Mouse (Mus musculus): ENCODE measurements around the gene Myo1e. TPM values are rescaled to one million over a fixed set of nuclear protein-coding genes. Genes with fewer than 3 reads are reported as not detected.

The Myo1e gene
- polyA plus RNA-seq, 1 experiment from 2014 or later = 12.2 TPM

- Histone ChIP-seq H3K36me3 (ENCODE audit: control insufficient read depth, insufficient read depth) (peaks cover 37% of the 10 kb centered on the region), H3K4me3 (ENCODE audit: low read length) (no peak overlapping the region), H3K9me3 (replicated peaks; ENCODE audit: control insufficient read depth, low read length) (peaks cover 3% of the 10 kb centered on the region), H3K4me2 (ENCODE audit: low read depth, low read length) (no peak overlapping the region), H3K4me1 (ENCODE audit: control insufficient read depth, insufficient read depth, low read length) (no peaks in the 10 kb centered on the region), H3K27me3 (ENCODE audit: control insufficient read depth, insufficient read depth, low read length) (no peaks in the 10 kb centered on the region), H3K27ac (ENCODE audit: low read length) (no peak overlapping the region), H3K9ac (ENCODE audit: low read length) (no peak overlapping the region)
- no peak for ATAC-seq (replicated peaks; ENCODE audit: extremely low read depth, insufficient read depth, low FRiP score)
- 90% methylated on average over 8 of the region's 8 CpGs for WGBS
These were observed 157.6 kb downstream of the Myo1e start for GRCm38 (mm10) chr9:70364741-70365140.

- no peak overlapping the region for H3K4me2 ChIP-seq (ENCODE audit: low read depth, low read length)
- no peak overlapping the region for H3K4me3 ChIP-seq (ENCODE audit: low read length)
- H3K27ac ChIP-seq (ENCODE audit: low read length) = no peak overlapping the region
- H3K4me1 ChIP-seq (ENCODE audit: control insufficient read depth, insufficient read depth, low read length) = peaks cover 5% of the 10 kb centered on the region
- no peaks in the 10 kb centered on the region for H3K27me3 ChIP-seq (ENCODE audit: control insufficient read depth, insufficient read depth, low read length)
- H3K9ac ChIP-seq (ENCODE audit: low read length) = no peak overlapping the region
- H3K36me3 ChIP-seq (ENCODE audit: control insufficient read depth, insufficient read depth) = peaks cover 37% of the 10 kb centered on the region
- peaks cover 3% of the 10 kb centered on the region for H3K9me3 ChIP-seq (replicated peaks; ENCODE audit: control insufficient read depth, low read length)
- ATAC-seq (replicated peaks; ENCODE audit: extremely low read depth, insufficient read depth, low FRiP score) = no peak
- WGBS = 73% methylated on average over 2 of the region's 2 CpGs
These were observed 158.8 kb downstream of the Myo1e start for GRCm38 (mm10) chr9:70365915-70366314.

GRCm38 (mm10) chr9:70366898-70367297 lies 159.7 kb downstream of the Myo1e start:
- 79% methylated on average over 6 of the region's 6 CpGs for WGBS
- Histone ChIP-seq H3K27me3 (ENCODE audit: control insufficient read depth, insufficient read depth, low read length) (no peaks in the 10 kb centered on the region), H3K4me3 (ENCODE audit: low read length) (no peak overlapping the region), H3K27ac (ENCODE audit: low read length) (no peak overlapping the region), H3K4me1 (ENCODE audit: control insufficient read depth, insufficient read depth, low read length) (peaks cover 8% of the 10 kb centered on the region), H3K9me3 (replicated peaks; ENCODE audit: control insufficient read depth, low read length) (peaks cover 3% of the 10 kb centered on the region), H3K4me2 (ENCODE audit: low read depth, low read length) (no peak overlapping the region), H3K9ac (ENCODE audit: low read length) (no peak overlapping the region), H3K36me3 (ENCODE audit: control insufficient read depth, insufficient read depth) (peaks cover 37% of the 10 kb centered on the region)
- ATAC-seq (replicated peaks; ENCODE audit: extremely low read depth, insufficient read depth, low FRiP score) = no peak

GRCm38 (mm10) chr9:70371638-70372037 lies 164.5 kb downstream of the Myo1e start:
- no peak overlapping the region for H3K4me3 ChIP-seq (ENCODE audit: low read length)
- no peak overlapping the region for H3K4me2 ChIP-seq (ENCODE audit: low read depth, low read length)
- WGBS = 81% methylated on average over 5 of the region's 5 CpGs
- no peak overlapping the region for H3K27ac ChIP-seq (ENCODE audit: low read length)
- H3K36me3 ChIP-seq (ENCODE audit: control insufficient read depth, insufficient read depth) = peaks cover 21% of the 10 kb centered on the region
- no peak overlapping the region for H3K9ac ChIP-seq (ENCODE audit: low read length)
- no peak for ATAC-seq (replicated peaks; ENCODE audit: extremely low read depth, insufficient read depth, low FRiP score)
- peaks cover 8% of the 10 kb centered on the region for H3K4me1 ChIP-seq (ENCODE audit: control insufficient read depth, insufficient read depth, low read length)
- no peaks in the 10 kb centered on the region for H3K27me3 ChIP-seq (ENCODE audit: control insufficient read depth, insufficient read depth, low read length)
- peaks cover 3% of the 10 kb centered on the region for H3K9me3 ChIP-seq (replicated peaks; ENCODE audit: control insufficient read depth, low read length)

GRCm38 (mm10) chr9:70379502-70380467 lies 172.6 kb downstream of the Myo1e start:
- peaks cover 29% of the 10 kb centered on the region for H3K36me3 ChIP-seq (ENCODE audit: control insufficient read depth, insufficient read depth)
- no peak for ATAC-seq (replicated peaks; ENCODE audit: extremely low read depth, insufficient read depth, low FRiP score)
- 87% methylated on average over 7 of the region's 7 CpGs for WGBS

GRCm38 (mm10) chr9:70382091-70382490 lies 174.9 kb downstream of the Myo1e start:
- Histone ChIP-seq H3K9me3 (replicated peaks; ENCODE audit: control insufficient read depth, low read length) (no peaks in the 10 kb centered on the region; the same call in 1 of the 2 replicates), H3K4me1 (ENCODE audit: control insufficient read depth, insufficient read depth, low read length) (no peaks in the 10 kb centered on the region), H3K4me2 (ENCODE audit: low read depth, low read length) (no peak overlapping the region), H3K4me3 (ENCODE audit: low read length) (no peak overlapping the region), H3K27ac (ENCODE audit: low read length) (no peak overlapping the region), H3K9ac (ENCODE audit: low read length) (no peak overlapping the region), H3K36me3 (ENCODE audit: control insufficient read depth, insufficient read depth) (peaks cover 24% of the 10 kb centered on the region), H3K27me3 (ENCODE audit: control insufficient read depth, insufficient read depth, low read length) (no peaks in the 10 kb centered on the region)
- no peak for ATAC-seq (replicated peaks; ENCODE audit: extremely low read depth, insufficient read depth, low FRiP score)
- 55% methylated on average over 12 of the region's 12 CpGs for WGBS

More at GRCm38 (mm10) chr9:70379502-70380467, 172.6 kb downstream of the Myo1e start:
- Histone ChIP-seq H3K9ac (ENCODE audit: low read length) (no peak overlapping the region), H3K4me1 (ENCODE audit: control insufficient read depth, insufficient read depth, low read length) (no peaks in the 10 kb centered on the region), H3K4me2 (ENCODE audit: low read depth, low read length) (no peak overlapping the region), H3K27me3 (ENCODE audit: control insufficient read depth, insufficient read depth, low read length) (no peaks in the 10 kb centered on the region), H3K4me3 (ENCODE audit: low read length) (no peak overlapping the region), H3K9me3 (replicated peaks; ENCODE audit: control insufficient read depth, low read length) (no peaks in the 10 kb centered on the region; the same call in 1 of the 2 replicates), H3K27ac (ENCODE audit: low read length) (no peak overlapping the region)

GRCm38 (mm10) chr9:70383750-70384149 lies 176.6 kb downstream of the Myo1e start:
- Histone ChIP-seq H3K27ac (ENCODE audit: low read length) (no peak overlapping the region), H3K36me3 (ENCODE audit: control insufficient read depth, insufficient read depth) (peaks cover 9% of the 10 kb centered on the region), H3K27me3 (ENCODE audit: control insufficient read depth, insufficient read depth, low read length) (no peaks in the 10 kb centered on the region), H3K9me3 (replicated peaks; ENCODE audit: control insufficient read depth, low read length) (no peaks in the 10 kb centered on the region), H3K4me2 (ENCODE audit: low read depth, low read length) (no peak overlapping the region), H3K4me1 (ENCODE audit: control insufficient read depth, insufficient read depth, low read length) (no peaks in the 10 kb centered on the region), H3K4me3 (ENCODE audit: low read length) (no peak overlapping the region), H3K9ac (ENCODE audit: low read length) (no peak overlapping the region)
- 74% methylated on average over 10 of the region's 10 CpGs for WGBS
- ATAC-seq (replicated peaks; ENCODE audit: extremely low read depth, insufficient read depth, low FRiP score) = no peak

- no peak overlapping the region for H3K4me3 ChIP-seq (ENCODE audit: low read length)
- H3K27ac ChIP-seq (ENCODE audit: low read length) = no peak overlapping the region
- peaks cover 7% of the 10 kb centered on the region for H3K36me3 ChIP-seq (ENCODE audit: control insufficient read depth, insufficient read depth)
- H3K4me1 ChIP-seq (ENCODE audit: control insufficient read depth, insufficient read depth, low read length) = 0 out of 2 replicates have a peak, but pooled peaks cover 2% of the 10 kb centered on the region
- no peak overlapping the region for H3K9ac ChIP-seq (ENCODE audit: low read length)
- H3K4me2 ChIP-seq (ENCODE audit: low read depth, low read length) = no peak overlapping the region
- no peak for ATAC-seq (replicated peaks; ENCODE audit: extremely low read depth, insufficient read depth, low FRiP score)
- H3K9me3 ChIP-seq (replicated peaks; ENCODE audit: control insufficient read depth, low read length) = no peaks in the 10 kb centered on the region
- 92% methylated on average over 4 of the region's 4 CpGs for WGBS
- H3K27me3 ChIP-seq (ENCODE audit: control insufficient read depth, insufficient read depth, low read length) = no peaks in the 10 kb centered on the region
These were observed 177.3 kb downstream of the Myo1e start for GRCm38 (mm10) chr9:70384494-70384893.

Data from heart, embryonic 16.5 days (tissue).